24 mouse cellular contexts compared by ENCODE assay signal in the genomic region with DNA sequence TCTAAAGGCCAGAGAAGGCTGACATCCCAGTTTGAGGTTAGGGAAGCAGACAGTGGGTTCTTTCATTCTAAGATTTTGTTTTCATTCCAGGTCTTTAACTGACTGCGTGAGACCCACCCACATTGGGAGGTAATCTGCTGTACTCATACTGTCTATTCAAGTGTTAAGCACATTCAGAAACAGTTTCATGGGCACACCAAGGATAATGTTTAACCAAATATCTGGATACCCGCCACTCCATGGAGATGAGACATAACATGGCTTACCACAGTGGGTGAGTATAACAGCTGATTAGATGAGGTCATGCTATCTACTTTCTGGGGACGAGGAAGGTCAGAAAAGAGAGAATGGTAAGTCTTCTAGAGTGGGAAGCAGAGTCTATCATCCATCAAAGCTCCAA.
"Had no signal": no experiment of that assay in that cellular context is flagged by ENCODE, and none has a peak within 500 bp of the region (broad histone marks: within the 10 kb centered on the region; RNA-seq: fewer than 3 reads in every experiment).

No protein-coding gene starts in this region.

- DNase-seq: forebrain, postnatal 0 days; gastrocnemius, postnatal 10 days; gastrocnemius, postnatal 25 days; heart, postnatal 10 days; heart, postnatal 4 days; kidney, adult 18-20 months; kidney, postnatal 4 days; left cerebral cortex, postnatal 4 days had no signal

- H3K9me3 ChIP-seq: heart, embryonic 10.5 days; heart, embryonic 12.5 days; hindbrain, embryonic 10.5 days; hindbrain, embryonic 12.5 days; intestine, embryonic 15.5 days; kidney, embryonic 15.5 days; limb, embryonic 13.5 days; limb, embryonic 15.5 days; liver, embryonic 12.5 days had no signal

- H3K4me3 ChIP-seq: heart, embryonic 10.5 days; heart, embryonic 12.5 days; hindbrain, embryonic 10.5 days; hindbrain, embryonic 12.5 days; intestine, embryonic 15.5 days; kidney, embryonic 15.5 days; layer of hippocampus, adult 2 months; limb, embryonic 13.5 days; limb, embryonic 15.5 days; liver, embryonic 12.5 days had no signal

- H3K27ac ChIP-seq: heart, embryonic 10.5 days; hindbrain, embryonic 10.5 days; hindbrain, embryonic 12.5 days; hindbrain, embryonic 14.5 days; intestine, embryonic 15.5 days; kidney, embryonic 15.5 days; kidney, postnatal 0 days; layer of hippocampus, adult 2 months; limb, embryonic 13.5 days; limb, embryonic 15.5 days; liver, embryonic 12.5 days; liver, embryonic 14.5 days had no signal

- ATAC-seq: forebrain, postnatal 0 days; hindbrain, embryonic 16.5 days; inflammation-experienced regulatory T-cells, adult 6 months; intestine, embryonic 15.5 days; intestine, postnatal 0 days; liver, embryonic 12.5 days had no signal

- H3K9ac ChIP-seq: forebrain, postnatal 0 days; heart, embryonic 12.5 days; hindbrain, embryonic 12.5 days; hindbrain, embryonic 14.5 days; intestine, embryonic 15.5 days; kidney, embryonic 15.5 days; limb, embryonic 13.5 days; limb, embryonic 15.5 days; liver, embryonic 12.5 days; liver, embryonic 14.5 days had no signal

- H3K4me1 ChIP-seq: heart, embryonic 10.5 days; heart, embryonic 12.5 days; hindbrain, embryonic 10.5 days; hindbrain, embryonic 12.5 days; intestine, embryonic 15.5 days; kidney, embryonic 15.5 days; limb, embryonic 13.5 days; limb, embryonic 15.5 days; liver, embryonic 12.5 days had no signal

- H3K4me2 ChIP-seq: heart, embryonic 12.5 days; hindbrain, embryonic 12.5 days; hindbrain, embryonic 14.5 days; intestine, embryonic 15.5 days; kidney, embryonic 15.5 days; limb, embryonic 13.5 days; limb, embryonic 15.5 days; liver, embryonic 12.5 days had no signal

- H3K36me3 ChIP-seq: heart, embryonic 10.5 days; heart, embryonic 12.5 days; hindbrain, embryonic 10.5 days; hindbrain, embryonic 12.5 days; intestine, embryonic 15.5 days; kidney, embryonic 15.5 days; limb, embryonic 13.5 days; limb, embryonic 15.5 days; liver, embryonic 12.5 days had no signal

- H3K27me3 ChIP-seq: heart, embryonic 12.5 days; hindbrain, embryonic 12.5 days; intestine, embryonic 15.5 days; kidney, embryonic 15.5 days; limb, embryonic 13.5 days; limb, embryonic 15.5 days had no signal
